Mouse (Mus musculus) myocyte (in vitro differentiated cells): ENCODE data around the gene Tmem53. TPM values are rescaled to one million over a fixed set of nuclear protein-coding genes. Genes with fewer than 3 reads are reported as not detected.

Experiments used
- H3K27me3 ChIP-seq: one replicate; pipeline ENCODE4 v1.6.1; 2011; ENCODE audit not compliant: control insufficient read depth, insufficient read depth, insufficient read length
- H3K36me3 ChIP-seq: one replicate; pipeline ENCODE4 v1.6.1; 2011; ENCODE audit not compliant: control insufficient read depth, insufficient read depth
- H3K4me2 ChIP-seq: one replicate; pipeline ENCODE4 v1.6.1; 2011; ENCODE audit warnings: low read depth, control low read depth
- H3K4me3 ChIP-seq: one replicate; pipeline ENCODE4 v1.5.1; 2011; ENCODE audit warnings: mild to moderate bottlenecking, control low read depth, moderate library complexity
- H3K79me2 ChIP-seq: one replicate; pipeline ENCODE4 v1.6.1; 2011; ENCODE audit not compliant: control insufficient read depth, insufficient read depth
- H3ac ChIP-seq: one replicate; pipeline ENCODE4 v1.6.1; 2011; ENCODE audit not compliant: control insufficient read depth, insufficient read length
- CEBPB ChIP-seq: IDR thresholded peaks from 2 replicates; pipeline ENCODE4 v1.6.1; 2011; ENCODE audit warnings: mild to moderate bottlenecking, moderate library complexity; ENCODE audit not compliant: poor library complexity, insufficient read depth, severe bottlenecking
- E2F4 ChIP-seq: IDR thresholded peaks from one replicate; pipeline ENCODE4 v1.6.1; 2011; ENCODE audit warnings: mild to moderate bottlenecking, control low read depth, moderate library complexity; ENCODE audit not compliant: insufficient read depth
- MAX ChIP-seq: IDR thresholded peaks from one replicate; pipeline ENCODE4 v1.6.1; 2011; ENCODE audit warnings: low read depth, mild to moderate bottlenecking, control low read depth
- MYOD1 ChIP-seq, 3 experiments: IDR thresholded peaks; one replicate each; pipeline ENCODE4 v1.6.1; 2011; ENCODE audit warnings: control low read depth in 2 of 3, low read depth in 2 of 3, mild to moderate bottlenecking in 2 of 3, moderate library complexity in 1 of 3; ENCODE audit not compliant: insufficient read length in 2 of 3, control insufficient read depth in 1 of 3
- MYOG ChIP-seq, 3 experiments: IDR thresholded peaks; one replicate each; pipeline ENCODE4 v1.6.1; 2011; ENCODE audit warnings: control low read depth in 2 of 3, low read depth in 2 of 3, mild to moderate bottlenecking in 2 of 3; ENCODE audit not compliant: insufficient read length in 2 of 3, control insufficient read depth in 1 of 3, insufficient read depth in 1 of 3
- POLR2A ChIP-seq: IDR thresholded peaks from one replicate; pipeline ENCODE4 v1.6.1; 2011; ENCODE audit warnings: low read depth, mild to moderate bottlenecking, control low read depth, moderate library complexity; ENCODE audit not compliant: insufficient read length
- POLR2AphosphoS2 ChIP-seq: IDR thresholded peaks from one replicate; pipeline ENCODE4 v1.6.1; 2011; ENCODE audit warnings: low read depth, control low read depth; ENCODE audit not compliant: insufficient read length
- REST ChIP-seq: IDR thresholded peaks from one replicate; pipeline ENCODE4 v1.6.1; 2011; ENCODE audit warnings: mild to moderate bottlenecking, control low read depth, moderate library complexity; ENCODE audit not compliant: insufficient read depth, insufficient read length
- SRF ChIP-seq: IDR thresholded peaks from one replicate; pipeline ENCODE4 v1.6.1; 2011; ENCODE audit warnings: low read depth; ENCODE audit not compliant: control insufficient read depth, insufficient read length
- TCF12 ChIP-seq: IDR thresholded peaks from one replicate; pipeline ENCODE4 v1.6.1; 2011; ENCODE audit warnings: mild to moderate bottlenecking, control low read depth; ENCODE audit not compliant: poor library complexity, insufficient read depth, severe bottlenecking
- TCF3 ChIP-seq: IDR thresholded peaks from one replicate; pipeline ENCODE4 v1.6.1; 2011; ENCODE audit warnings: low read depth, control low read depth; ENCODE audit not compliant: insufficient read length
- USF1 ChIP-seq: IDR thresholded peaks from one replicate; pipeline ENCODE4 v1.6.1; 2011; ENCODE audit warnings: low read depth, mild to moderate bottlenecking, control low read depth, moderate library complexity
- polyA plus RNA-seq: library from polyadenylated mRNA; unstranded; fragments of >200 nt; fragmentation: generic; extraction: Trizol; gene quantifications from one replicate; pipeline ENCODE4 v1.2.1, GENCODE M21; 2012; ENCODE audit warnings: missing spikeins

The Tmem53 gene
- polyA plus RNA-seq, 1 experiment = 12.7 TPM

GRCm38 (mm10) chr4:117309427-117309826, 57.7 kb downstream of the Tmem53 start:
- Histone ChIP-seq H3ac (no peak overlapping the region), H3K27me3 (peaks cover 15% of the 10 kb centered on the region), H3K36me3 (no peaks in the 10 kb centered on the region), H3K4me3 (no peak overlapping the region), H3K4me2 (no peak overlapping the region), H3K79me2 (no peaks in the 10 kb centered on the region)
- TF ChIP-seq POLR2AphosphoS2 = no peak
- TF ChIP-seq REST = no peak
- no peak for TF ChIP-seq E2F4
- no peak for TF ChIP-seq TCF3
- no peak for TF ChIP-seq USF1
- no peak for TF ChIP-seq CEBPB
- no peak for TF ChIP-seq SRF
- no peak for TF ChIP-seq MAX
- no peak for TF ChIP-seq MYOG (IDR thresholded peaks at IDR 0.05; ENCODE audit: control insufficient read depth in 1 of 3, insufficient read depth in 1 of 3, insufficient read length in 2 of 3, low read depth in 2 of 3)
- TF ChIP-seq MYOD1 (IDR thresholded peaks at IDR 0.05; ENCODE audit: control insufficient read depth in 1 of 3, insufficient read length in 2 of 3, low read depth in 2 of 3) = no peak
- TF ChIP-seq POLR2A = no peak
- no peak for TF ChIP-seq TCF12

GRCm38 (mm10) chr4:117311891-117312290, 60.1 kb downstream of the Tmem53 start:
- H3K4me3 ChIP-seq = no peak overlapping the region
- H3K36me3 ChIP-seq = no peaks in the 10 kb centered on the region
- no peak for TF ChIP-seq SRF
- no peak for TF ChIP-seq MAX
- no peak for TF ChIP-seq TCF12
- no peak for TF ChIP-seq MYOD1 (IDR thresholded peaks at IDR 0.05; ENCODE audit: control insufficient read depth in 1 of 3, insufficient read length in 2 of 3, low read depth in 2 of 3)
- no peak for TF ChIP-seq CEBPB
- TF ChIP-seq USF1 = no peak
- no peak for TF ChIP-seq POLR2AphosphoS2
- no peak for TF ChIP-seq POLR2A
- no peak for TF ChIP-seq E2F4
- TF ChIP-seq TCF3 = no peak
- no peak for TF ChIP-seq MYOG (IDR thresholded peaks at IDR 0.05; ENCODE audit: control insufficient read depth in 1 of 3, insufficient read depth in 1 of 3, insufficient read length in 2 of 3, low read depth in 2 of 3)
- no peak for TF ChIP-seq REST
- no peak overlapping the region for H3ac ChIP-seq
- no peaks in the 10 kb centered on the region for H3K27me3 ChIP-seq
- H3K79me2 ChIP-seq = no peaks in the 10 kb centered on the region
- no peak overlapping the region for H3K4me2 ChIP-seq

- TF ChIP-seq E2F4 (no peak), POLR2A (no peak), MYOD1 (IDR thresholded peaks at IDR 0.05; ENCODE audit: control insufficient read depth in 1 of 3, insufficient read length in 2 of 3, low read depth in 2 of 3) (no peak), CEBPB (no peak), TCF3 (no peak), POLR2AphosphoS2 (no peak), USF1 (no peak), SRF (no peak), TCF12 (no peak), MAX (no peak), MYOG (IDR thresholded peaks at IDR 0.05; ENCODE audit: control insufficient read depth in 1 of 3, insufficient read depth in 1 of 3, insufficient read length in 2 of 3, low read depth in 2 of 3) (no peak), REST (no peak)
- Histone ChIP-seq H3ac (no peak overlapping the region), H3K27me3 (no peaks in the 10 kb centered on the region), H3K79me2 (no peaks in the 10 kb centered on the region), H3K4me3 (no peak overlapping the region), H3K4me2 (no peak overlapping the region), H3K36me3 (no peaks in the 10 kb centered on the region)
These were observed 60.8 kb downstream of the Tmem53 start for GRCm38 (mm10) chr4:117312416-117313084.

GRCm38 (mm10) chr4:117313085-117313424, 61.3 kb downstream of the Tmem53 start:
- no peak for TF ChIP-seq TCF3
- TF ChIP-seq MAX = no peak
- TF ChIP-seq REST = no peak
- TF ChIP-seq POLR2AphosphoS2 = no peak
- no peak overlapping the region for H3K4me2 ChIP-seq
- no peaks in the 10 kb centered on the region for H3K79me2 ChIP-seq
- no peaks in the 10 kb centered on the region for H3K27me3 ChIP-seq
- no peaks in the 10 kb centered on the region for H3K36me3 ChIP-seq
- H3ac ChIP-seq = no peak overlapping the region
- H3K4me3 ChIP-seq = no peak overlapping the region

GRCm38 (mm10) chr4:117314849-117315500, 63.2 kb downstream of the Tmem53 start:
- peak overlapping the region; percentile 3 for H3K4me2 ChIP-seq
- no peaks in the 10 kb centered on the region for H3K27me3 ChIP-seq

More at GRCm38 (mm10) chr4:117314849-117315500, 63.2 kb downstream of the Tmem53 start:
- Histone ChIP-seq H3K79me2 (no peaks in the 10 kb centered on the region), H3K36me3 (no peaks in the 10 kb centered on the region), H3K4me3 (no peak overlapping the region), H3ac (no peak overlapping the region)
- TF ChIP-seq REST = no peak
- TF ChIP-seq MYOD1 (IDR thresholded peaks at IDR 0.05; ENCODE audit: control insufficient read depth in 1 of 3, insufficient read length in 2 of 3, low read depth in 2 of 3) = peak in 2 of 3 experiments; percentile 49 to 83
- TF ChIP-seq POLR2A = no peak
- no peak for TF ChIP-seq E2F4
- no peak for TF ChIP-seq MAX
- TF ChIP-seq TCF3 = peak; percentile 70
- TF ChIP-seq SRF = no peak
- TF ChIP-seq POLR2AphosphoS2 = no peak
- TF ChIP-seq TCF12 = peak; percentile 61
- TF ChIP-seq MYOG (IDR thresholded peaks at IDR 0.05; ENCODE audit: control insufficient read depth in 1 of 3, insufficient read depth in 1 of 3, insufficient read length in 2 of 3, low read depth in 2 of 3) = peak; percentile 44 to 88 (median 57)
